Mouse (Mus musculus) hindbrain, embryonic 14.5 days (tissue): ENCODE data around the gene Exoc2. TPM values are rescaled to one million over a fixed set of nuclear protein-coding genes. Genes with fewer than 3 reads are reported as not detected.
A peak's percentile ranks its signal among the peaks of the same experiment; 100 is the strongest.

Experiments
- ATAC-seq: fragments of 200-750 bp; cut with Nextera tagmentation; 2 replicates; pipeline ENCODE4 v1.8.0; 2017; ENCODE audit warnings: moderate number of reproducible peaks, mild to moderate bottlenecking, moderate TSS enrichment, moderate library complexity; ENCODE audit not compliant: low FRiP score
- DNase-seq: peaks from one replicate; pipeline ENCODE4 v3.0.0-alpha.2; 2015; ENCODE audit warnings: low spot score
- H3K27ac ChIP-seq: fragments of 300-500 bp; sonication (generic); 2 replicates; pipeline ENCODE4 v1.5.1; 2014; ENCODE audit warnings: mild to moderate bottlenecking, moderate library complexity
- H3K27me3 ChIP-seq: fragments of 300-500 bp; sonication (generic); 2 replicates; pipeline ENCODE4 v1.6.1; 2014; ENCODE audit warnings: mild to moderate bottlenecking, low read length, mixed read lengths; ENCODE audit not compliant: control insufficient read depth, insufficient read depth
- H3K36me3 ChIP-seq: fragments of 300-500 bp; sonication (generic); replicated peaks from 2 replicates; pipeline ENCODE4 v1.6.1; 2014; ENCODE audit not compliant: control insufficient read depth, insufficient read depth
- H3K4me1 ChIP-seq: fragments of 300-500 bp; sonication (generic); replicated peaks from 2 replicates; pipeline ENCODE4 v1.6.1; 2014; ENCODE audit warnings: antibody characterized with exemption, low read length, mixed read lengths; ENCODE audit not compliant: control insufficient read depth, insufficient read depth
- H3K4me2 ChIP-seq: fragments of 300-500 bp; sonication (generic); replicated peaks from 2 replicates; pipeline ENCODE4 v1.6.1; 2014; ENCODE audit warnings: mild to moderate bottlenecking, moderate library complexity
- H3K4me3 ChIP-seq: fragments of 300-500 bp; sonication (generic); replicated peaks from 2 replicates; pipeline ENCODE4 v1.5.1; 2014; ENCODE audit warnings: mild to moderate bottlenecking, low read length
- H3K9ac ChIP-seq: fragments of 300-500 bp; sonication (generic); 2 replicates; pipeline ENCODE4 v1.6.1; 2014
- H3K9me3 ChIP-seq: fragments of 300-500 bp; sonication (generic); 2 replicates; pipeline ENCODE4 v1.6.1; 2016; ENCODE audit warnings: low read length; ENCODE audit not compliant: control insufficient read depth
- WGBS: fragments of 180-500 bp; shearing (Covaris S2); extraction: QIAGEN DNeasy Blood & Tissue Kit; methylation state at CpG from one replicate; pipeline ENCODE4 v1.1.7; 2014; 5-methylcytosine and 5-hydroxymethylcytosine counted together
- polyA plus RNA-seq: library from polyadenylated mRNA; unstranded; fragments of >200 nt; fragmentation: Nextera tagmentation; extraction: Ambion mirVana; gene quantifications from 2 replicates; pipeline ENCODE4 v1.2.1, GENCODE M21; 2014

The Exoc2 gene
- polyA plus RNA-seq, 1 experiment from 2014 or later, result 58.6 TPM

DNA sequence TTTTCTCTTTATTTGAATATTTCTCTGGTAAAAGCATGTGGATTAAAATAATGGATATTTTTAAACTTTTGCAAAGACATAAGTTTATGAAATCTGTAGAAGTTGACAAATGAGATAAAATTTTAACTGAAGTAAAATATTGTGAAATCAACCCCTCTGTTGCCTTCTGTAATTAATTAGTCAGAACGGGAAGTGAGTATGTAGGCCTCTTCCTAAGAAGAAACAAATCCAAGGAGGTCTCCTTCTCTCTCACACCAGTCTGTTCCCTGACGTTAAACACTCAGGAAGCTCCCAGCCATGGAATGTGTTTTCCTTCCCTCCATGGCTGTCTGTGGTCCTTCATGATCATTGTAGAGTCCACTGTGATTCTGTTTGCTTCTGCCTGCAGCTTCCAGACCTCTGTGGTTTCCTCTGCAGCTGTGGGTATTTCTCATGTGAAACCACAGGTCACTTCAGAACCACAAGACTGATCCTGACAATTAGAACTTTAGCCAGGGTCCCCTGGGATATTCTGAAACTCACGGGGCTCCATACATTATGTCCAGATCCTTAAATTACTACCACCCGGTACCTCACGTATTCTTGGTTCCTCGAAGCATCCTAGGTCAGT, 20.5 kb upstream of the Exoc2 start:
- Histone ChIP-seq H3K4me1 (no peaks in the 10 kb centered on the region), H3K9me3 (no peaks in the 10 kb centered on the region), H3K4me3 (no peak overlapping the region), H3K9ac (no peak overlapping the region), H3K4me2 (no peak overlapping the region), H3K36me3 (no peaks in the 10 kb centered on the region), H3K27me3 (no peaks in the 10 kb centered on the region), H3K27ac (no peak overlapping the region)
- no peak for ATAC-seq
- WGBS, result 82% methylated on average over 6 of the region's 6 CpGs
- no peak for DNase-seq

DNA sequence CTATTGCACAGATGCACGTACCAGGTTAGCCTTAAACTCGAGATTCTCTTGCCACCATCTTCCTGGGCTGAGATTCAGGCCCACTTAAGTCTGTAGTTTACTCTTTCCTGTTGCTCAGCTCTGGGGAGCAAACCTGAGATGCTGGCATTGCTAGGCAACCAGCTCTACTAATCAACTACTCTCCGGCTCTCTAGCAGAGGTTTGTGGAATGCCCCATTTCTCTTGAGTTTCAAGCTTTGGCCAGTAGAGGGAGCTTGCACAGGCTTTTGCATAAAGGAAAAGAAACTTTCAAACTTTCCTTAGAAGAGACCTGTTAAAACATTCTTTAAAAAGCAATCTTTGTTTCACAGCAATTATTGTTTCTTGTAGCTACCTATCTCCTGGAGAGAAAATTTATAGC, 19.9 kb upstream of the Exoc2 start:
- Histone ChIP-seq H3K9ac (no peak overlapping the region), H3K27me3 (no peaks in the 10 kb centered on the region), H3K9me3 (no peaks in the 10 kb centered on the region), H3K4me2 (no peak overlapping the region), H3K36me3 (no peaks in the 10 kb centered on the region), H3K4me1 (no peaks in the 10 kb centered on the region), H3K4me3 (no peak overlapping the region), H3K27ac (no peak overlapping the region)
- DNase-seq (peak; percentile 88), ATAC-seq (no peak; the same call in 1 of the 2 replicates)
- 35% methylated on average over 3 of the region's 3 CpGs for WGBS

DNA sequence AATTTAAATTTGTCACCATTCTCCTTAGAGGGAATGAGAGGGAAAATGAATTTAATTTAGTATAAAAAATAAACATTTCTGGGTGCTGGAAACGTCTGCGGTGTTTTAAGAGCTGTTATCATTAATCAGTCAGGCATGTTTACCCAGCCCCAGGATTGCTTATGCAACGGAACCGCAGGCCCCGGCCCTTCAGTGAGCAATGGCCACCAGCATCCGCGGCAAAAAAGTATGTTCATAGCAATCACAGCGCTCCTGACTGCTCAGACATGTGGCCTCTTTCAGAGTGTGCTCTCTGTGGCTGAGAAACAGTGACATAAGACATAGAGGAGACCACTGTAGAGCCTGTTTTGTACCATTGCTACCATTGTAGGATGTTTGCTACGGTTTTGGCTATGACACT, 16.3 kb upstream of the Exoc2 start:
- Histone ChIP-seq H3K27ac (no peak overlapping the region), H3K9me3 (no peaks in the 10 kb centered on the region), H3K9ac (no peak overlapping the region), H3K4me1 (no peaks in the 10 kb centered on the region), H3K36me3 (no peaks in the 10 kb centered on the region), H3K4me2 (no peak overlapping the region), H3K27me3 (0 out of 2 replicates have a peak, but pooled peaks cover 7% of the 10 kb centered on the region), H3K4me3 (no peak overlapping the region)
- WGBS, result 83% methylated on average over 9 of the region's 9 CpGs
- DNase-seq (no peak), ATAC-seq (no peak)

DNA sequence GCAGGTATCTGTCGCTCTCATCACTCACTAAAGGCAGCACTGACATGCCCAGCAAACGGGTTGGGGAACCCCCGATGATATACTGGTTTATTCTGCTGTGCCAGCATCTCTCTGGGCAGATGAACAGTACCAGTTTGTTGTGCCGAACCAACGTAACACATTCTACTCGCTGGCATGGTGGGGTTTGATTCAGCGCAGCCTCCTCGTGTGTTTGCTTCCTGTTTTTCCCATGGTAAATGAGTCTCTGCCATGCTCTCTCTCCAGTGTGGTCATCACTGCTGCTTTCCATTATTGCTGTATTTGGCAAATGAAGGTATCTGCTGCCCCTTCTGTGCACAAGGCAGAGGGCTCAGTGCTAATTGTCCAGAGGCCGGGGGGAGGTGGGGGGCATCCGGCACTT, 15.8 kb upstream of the Exoc2 start:
- H3K36me3 ChIP-seq, result no peaks in the 10 kb centered on the region
- no peaks in the 10 kb centered on the region for H3K4me1 ChIP-seq
- H3K27me3 ChIP-seq, result 0 out of 2 replicates have a peak, but pooled peaks cover 7% of the 10 kb centered on the region
- H3K4me3 ChIP-seq, result no peak overlapping the region
- no peak overlapping the region for H3K27ac ChIP-seq
- no peak overlapping the region for H3K4me2 ChIP-seq
- no peaks in the 10 kb centered on the region for H3K9me3 ChIP-seq
- 91% methylated on average over 10 of the region's 10 CpGs for WGBS
- no peak overlapping the region for H3K9ac ChIP-seq
- ATAC-seq (no peak), DNase-seq (no peak)

DNA sequence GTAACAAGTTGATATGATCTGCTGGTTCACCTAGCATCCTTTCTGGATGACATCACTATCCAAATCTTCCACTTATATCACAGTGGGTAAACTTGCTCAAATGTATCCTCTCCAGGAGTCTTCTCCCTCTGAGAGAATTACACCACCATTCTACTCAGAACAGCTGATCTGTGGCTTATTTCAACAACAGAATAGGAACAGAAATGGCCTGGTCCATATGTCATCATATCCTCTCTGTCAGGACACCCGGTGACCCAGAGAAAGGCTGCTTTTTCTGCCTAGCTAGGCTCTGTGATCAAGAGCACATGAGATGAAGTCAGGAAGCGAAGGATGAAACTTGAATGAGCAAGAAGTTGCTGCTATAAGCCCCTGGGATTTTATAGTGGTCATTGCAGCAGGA, 13.8 kb upstream of the Exoc2 start:
- Histone ChIP-seq H3K9ac (no peak overlapping the region), H3K36me3 (no peaks in the 10 kb centered on the region), H3K4me1 (no peaks in the 10 kb centered on the region), H3K4me3 (no peak overlapping the region), H3K9me3 (no peaks in the 10 kb centered on the region), H3K27me3 (0 out of 2 replicates have a peak, but pooled peaks cover 7% of the 10 kb centered on the region), H3K4me2 (no peak overlapping the region), H3K27ac (no peak overlapping the region)
- no peak for DNase-seq
- WGBS, result 84% methylated on average over 2 of the region's 2 CpGs
- no peak for ATAC-seq

DNA sequence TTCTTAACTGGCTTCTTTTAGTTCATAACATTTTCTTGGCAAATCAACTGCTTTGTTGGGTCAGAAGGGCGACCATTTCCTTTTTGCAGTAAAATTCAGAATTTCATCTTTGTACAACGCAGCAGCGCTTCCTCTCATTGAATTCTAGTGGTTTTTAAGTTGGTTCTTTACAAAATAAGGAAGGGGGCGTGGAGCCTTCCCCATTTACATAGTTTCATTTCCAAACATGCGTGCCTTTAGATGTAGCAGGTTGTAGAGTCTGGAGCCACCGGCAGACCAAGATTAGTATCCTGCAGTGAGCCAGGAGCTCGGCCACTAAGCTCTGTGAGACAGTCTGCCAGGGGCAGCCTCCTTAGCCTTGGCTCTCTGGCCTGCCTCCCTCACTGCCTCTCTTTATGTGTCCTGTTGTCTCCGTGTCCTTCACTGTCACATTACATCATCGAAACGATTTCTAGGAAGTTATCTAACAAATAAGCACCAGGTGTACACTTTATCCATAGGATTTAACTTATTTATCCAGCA, 13.1 kb upstream of the Exoc2 start:
- H3K27me3 ChIP-seq, result 0 out of 2 replicates have a peak, but pooled peaks cover 7% of the 10 kb centered on the region
- no peak overlapping the region for H3K4me3 ChIP-seq
- no peak overlapping the region for H3K9ac ChIP-seq
- DNase-seq (no peak), ATAC-seq (no peak)
- 77% methylated on average over 10 of the region's 10 CpGs for WGBS
- H3K27ac ChIP-seq, result no peak overlapping the region
- no peaks in the 10 kb centered on the region for H3K4me1 ChIP-seq
- no peak overlapping the region for H3K4me2 ChIP-seq
- no peaks in the 10 kb centered on the region for H3K9me3 ChIP-seq
- no peaks in the 10 kb centered on the region for H3K36me3 ChIP-seq

DNA sequence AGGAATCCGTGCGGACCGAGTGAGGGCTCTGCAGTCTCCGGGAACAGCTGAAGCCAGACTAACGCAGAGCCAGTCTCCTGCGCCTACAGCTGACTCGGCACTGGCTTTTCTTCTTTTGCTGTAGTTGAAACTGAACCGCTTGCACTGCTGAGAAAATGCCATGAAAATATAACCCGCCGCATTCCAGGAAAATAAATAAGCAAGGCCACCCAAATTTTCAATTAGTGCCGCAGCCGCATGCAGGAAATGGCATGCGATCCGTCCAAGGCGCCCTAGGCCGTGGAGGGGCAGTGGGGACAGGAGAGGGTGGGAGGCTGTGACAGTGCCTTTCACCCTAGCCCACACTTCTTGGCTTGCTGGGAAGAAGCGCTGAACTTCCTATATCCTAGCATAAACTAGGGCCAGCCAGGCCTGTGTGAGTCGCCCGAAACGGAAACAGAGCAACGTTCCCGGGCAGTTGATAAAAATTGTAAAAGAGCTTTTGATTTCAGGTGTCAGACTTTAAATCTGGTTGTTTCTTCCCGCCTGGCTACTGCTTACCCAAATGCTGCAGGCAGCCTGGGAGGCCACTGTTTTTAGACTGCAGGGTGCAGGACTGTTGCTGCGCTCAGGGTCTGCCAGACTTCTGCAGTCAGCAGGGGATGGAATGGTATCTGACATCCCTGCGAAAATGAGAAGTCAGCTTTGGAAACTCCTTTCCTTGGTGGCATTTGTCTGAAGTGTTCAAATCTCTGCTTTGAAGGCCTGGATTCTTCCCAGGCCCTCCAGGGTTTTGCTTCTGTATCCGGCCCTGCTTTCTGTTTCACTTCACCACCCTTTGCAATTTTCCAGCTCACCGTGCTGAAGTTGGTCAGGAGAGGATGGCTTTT, 11.9 kb upstream of the Exoc2 start:
- ATAC-seq (peak; percentile 86; the same call in 1 of the 2 replicates), DNase-seq (peak; percentile 47)
- WGBS, result 17% methylated on average over 27 of the region's 27 CpGs
- H3K4me1 ChIP-seq, result no peaks in the 10 kb centered on the region
- H3K36me3 ChIP-seq, result no peaks in the 10 kb centered on the region
- H3K4me3 ChIP-seq, result peak overlapping the region; percentile 26
- peak overlapping the region; percentile 41 for H3K9ac ChIP-seq
- no peaks in the 10 kb centered on the region for H3K9me3 ChIP-seq
- H3K4me2 ChIP-seq, result peak overlapping the region; percentile 57
- peak overlapping the region; percentile 26; the same call in 1 of the 2 replicates for H3K27ac ChIP-seq
- 0 out of 2 replicates have a peak, but pooled peaks cover 7% of the 10 kb centered on the region for H3K27me3 ChIP-seq

DNA sequence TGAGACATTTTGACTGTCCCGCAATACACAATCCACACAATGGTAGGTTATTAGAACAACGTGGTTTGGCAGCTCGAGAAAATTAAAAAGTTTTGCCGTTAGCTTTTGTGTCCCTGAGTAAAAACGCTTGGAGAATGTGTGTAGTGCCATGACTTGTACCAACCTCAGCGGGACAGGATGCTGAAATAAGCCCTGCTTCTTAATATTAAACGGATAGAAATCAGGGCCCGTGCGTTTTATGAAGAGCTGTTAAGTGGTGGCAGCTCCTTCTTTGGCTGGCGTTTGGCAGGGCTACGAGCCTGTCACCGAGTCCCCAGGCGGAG, 11.3 kb upstream of the Exoc2 start:
- Histone ChIP-seq H3K36me3 (no peaks in the 10 kb centered on the region), H3K27me3 (0 out of 2 replicates have a peak, but pooled peaks cover 7% of the 10 kb centered on the region), H3K27ac (peak overlapping the region; percentile 26; the same call in 1 of the 2 replicates), H3K9me3 (no peaks in the 10 kb centered on the region), H3K9ac (peak overlapping the region; percentile 41), H3K4me2 (peak overlapping the region; percentile 57), H3K4me3 (peak overlapping the region; percentile 26), H3K4me1 (no peaks in the 10 kb centered on the region)
- 17% methylated on average over 13 of the region's 13 CpGs for WGBS
- DNase-seq, result no peak
- no peak for ATAC-seq

DNA sequence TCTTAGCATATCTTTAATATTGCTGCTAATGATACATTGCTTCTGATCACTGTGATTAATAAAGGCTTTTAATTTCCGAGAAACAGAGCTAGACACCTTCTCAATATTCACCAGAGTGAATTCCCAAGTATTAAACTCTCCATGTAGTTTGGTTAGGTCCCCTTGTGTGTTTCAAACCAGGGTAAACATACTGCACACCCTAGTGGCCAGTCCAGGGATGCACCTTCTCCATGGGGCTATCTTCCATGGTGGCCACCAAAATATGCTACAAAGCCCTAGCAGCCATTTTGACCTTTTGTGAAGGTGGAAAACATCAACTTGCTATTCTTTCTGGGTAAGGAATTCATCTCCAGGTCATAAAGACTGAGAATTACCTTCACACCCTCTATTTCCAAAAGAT, 7.8 kb upstream of the Exoc2 start:
- Histone ChIP-seq H3K4me1 (no peaks in the 10 kb centered on the region), H3K4me3 (no peak overlapping the region), H3K27me3 (0 out of 2 replicates have a peak, but pooled peaks cover 2% of the 10 kb centered on the region), H3K9me3 (no peaks in the 10 kb centered on the region), H3K9ac (no peak overlapping the region), H3K27ac (no peak overlapping the region), H3K4me2 (no peak overlapping the region), H3K36me3 (no peaks in the 10 kb centered on the region)
- 69% methylated on average over 1 of the region's 1 CpGs for WGBS
- DNase-seq (no peak), ATAC-seq (no peak)
